Mouse (Mus musculus) forebrain, embryonic 15.5 days (tissue): ENCODE data around the gene Rnaseh2b. TPM values are rescaled to one million over a fixed set of nuclear protein-coding genes. Genes with fewer than 3 reads are reported as not detected.

Experiments used
- ATAC-seq: fragments of 200-750 bp; cut with Nextera tagmentation; replicated peaks from 2 replicates; pipeline ENCODE4 v1.8.0; 2017; ENCODE audit warnings: mild to moderate bottlenecking, moderate TSS enrichment, moderate library complexity
- H3K27ac ChIP-seq: fragments of 300-500 bp; sonication (generic); replicated peaks from 2 replicates; pipeline ENCODE4 v1.5.1; 2015; ENCODE audit warnings: mild to moderate bottlenecking, inconsistent platforms
- H3K27me3 ChIP-seq: fragments of 300-500 bp; sonication (generic); 2 replicates; pipeline ENCODE4 v1.6.1; 2015; ENCODE audit warnings: inconsistent platforms
- H3K36me3 ChIP-seq: fragments of 300-500 bp; sonication (generic); 2 replicates; pipeline ENCODE4 v1.6.1; 2015; ENCODE audit warnings: mild to moderate bottlenecking, inconsistent platforms
- H3K4me1 ChIP-seq: fragments of 300-500 bp; sonication (generic); 2 replicates; pipeline ENCODE4 v1.6.1; 2015; ENCODE audit warnings: inconsistent platforms
- H3K4me2 ChIP-seq: fragments of 300-500 bp; sonication (generic); replicated peaks from 2 replicates; pipeline ENCODE4 v1.6.1; 2015; ENCODE audit warnings: mild to moderate bottlenecking, inconsistent platforms
- H3K4me3 ChIP-seq: fragments of 300-500 bp; sonication (generic); 2 replicates; pipeline ENCODE4 v1.5.1; 2015; ENCODE audit warnings: mild to moderate bottlenecking, inconsistent platforms
- H3K9ac ChIP-seq: fragments of 300-500 bp; sonication (generic); replicated peaks from 2 replicates; pipeline ENCODE4 v1.6.1; 2015; ENCODE audit warnings: mild to moderate bottlenecking, inconsistent platforms
- H3K9me3 ChIP-seq: fragments of 300-500 bp; sonication (generic); 2 replicates; pipeline ENCODE4 v1.6.1; 2016; ENCODE audit warnings: inconsistent platforms
- WGBS: fragments of 180-500 bp; shearing (Covaris S2); methylation state at CpG from one replicate; pipeline ENCODE4 v1.1.7; 2015; ENCODE audit warnings: mixed read lengths; 5-methylcytosine and 5-hydroxymethylcytosine counted together
- polyA plus RNA-seq: library from polyadenylated mRNA; unstranded; fragments of >200 nt; fragmentation: Nextera tagmentation; extraction: Ambion mirVana; gene quantifications from 2 replicates; pipeline ENCODE4 v1.2.1, GENCODE M21; 2015

Rnaseh2b gene
- 64.4 and 68.4 TPM in 2 replicates for polyA plus RNA-seq

DNA sequence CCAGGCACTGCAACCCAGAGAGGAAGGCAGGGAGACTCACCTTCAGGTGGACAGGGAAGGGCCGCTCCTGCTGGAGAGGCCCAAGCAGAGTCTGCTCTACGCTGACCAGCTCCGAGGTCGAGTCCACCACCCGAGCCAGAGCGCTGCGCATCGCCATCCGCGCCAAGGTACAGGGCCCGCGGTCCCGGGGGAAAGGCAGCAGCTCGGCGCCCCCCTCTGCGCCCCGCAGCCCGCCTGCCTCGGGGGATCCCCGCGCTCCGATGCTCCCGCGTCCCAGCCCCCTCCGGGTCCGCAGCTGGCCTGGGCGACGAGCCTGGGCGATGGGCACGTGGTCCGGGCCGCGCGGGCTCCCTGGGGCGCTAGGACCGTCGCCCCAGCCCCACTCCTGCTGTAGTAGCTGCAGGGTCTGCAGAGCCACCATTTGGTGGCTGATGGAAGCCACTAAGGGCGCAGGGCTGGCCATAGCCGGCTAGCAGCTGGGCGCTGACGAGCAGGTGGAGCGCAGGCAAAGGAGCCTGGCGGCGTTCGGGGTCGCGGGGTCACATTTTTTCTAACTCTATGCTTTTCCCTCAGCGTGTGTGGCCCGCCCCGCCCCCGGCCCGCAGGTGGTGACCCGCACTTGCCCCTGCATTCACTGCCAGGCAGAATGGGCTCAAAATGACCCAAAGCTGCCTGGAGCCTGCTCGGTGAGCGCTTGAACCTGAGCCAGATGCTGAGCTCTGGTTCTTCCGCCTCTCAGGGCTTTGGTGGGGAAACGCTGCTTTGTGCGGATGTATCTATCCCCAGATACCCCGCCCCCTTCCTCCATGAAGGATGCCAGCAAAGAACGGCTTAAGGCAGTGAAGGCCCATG, at the start of gene Rnaseh2b, which contains the start of gene Dleu7:
Rnaseh2b (plus strand) TSS at position 102 of the 852 bp plus-strand sequence.
Dleu7 (minus strand) TSS at position 560 of the 852 bp plus-strand sequence.
- Histone ChIP-seq H3K4me3 (peak within 1 kb of the TSS; percentile 66), H3K4me1 (peaks cover 16% of the 10 kb centered on the region), H3K27ac (peak within 1 kb of the TSS; percentile 74), H3K4me2 (peak within 1 kb of the TSS; percentile 96), H3K9ac (peak within 1 kb of the TSS; percentile 67), H3K9me3 (no peaks in the 10 kb centered on the region), H3K27me3 (no peaks in the 10 kb centered on the region), H3K36me3 (no peaks in the 10 kb centered on the region)
- WGBS, result under 1% methylated on average over 58 of the region's 60 CpGs
- peak; percentile 82 for ATAC-seq

DNA sequence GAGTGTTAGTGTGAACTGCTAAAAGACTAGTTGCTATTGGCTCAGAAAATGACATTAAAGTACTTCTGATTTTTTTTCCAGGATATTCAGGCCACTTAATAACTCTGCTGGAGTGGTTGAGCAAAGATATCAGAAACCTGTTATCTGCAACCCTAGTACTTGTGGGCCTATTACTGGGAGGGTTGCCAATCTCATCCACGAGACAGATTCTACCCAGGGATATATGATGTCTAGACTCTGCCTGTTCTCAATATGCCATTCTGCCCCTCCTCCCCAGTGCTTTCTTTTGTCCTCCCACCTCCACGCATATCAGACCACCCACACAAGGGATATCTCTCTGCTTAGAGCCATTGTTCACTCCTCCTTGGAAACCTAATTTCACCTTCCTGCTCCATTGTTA, 48.9 kb upstream of the Rnaseh2b start:
- ATAC-seq, result no peak
- Histone ChIP-seq H3K27me3 (no peaks in the 10 kb centered on the region), H3K4me2 (no peak overlapping the region), H3K27ac (no peak overlapping the region), H3K36me3 (no peaks in the 10 kb centered on the region), H3K9ac (no peak overlapping the region), H3K4me3 (no peak overlapping the region), H3K9me3 (no peaks in the 10 kb centered on the region), H3K4me1 (no peaks in the 10 kb centered on the region)
- 65% methylated on average over 2 of the region's 2 CpGs for WGBS

DNA sequence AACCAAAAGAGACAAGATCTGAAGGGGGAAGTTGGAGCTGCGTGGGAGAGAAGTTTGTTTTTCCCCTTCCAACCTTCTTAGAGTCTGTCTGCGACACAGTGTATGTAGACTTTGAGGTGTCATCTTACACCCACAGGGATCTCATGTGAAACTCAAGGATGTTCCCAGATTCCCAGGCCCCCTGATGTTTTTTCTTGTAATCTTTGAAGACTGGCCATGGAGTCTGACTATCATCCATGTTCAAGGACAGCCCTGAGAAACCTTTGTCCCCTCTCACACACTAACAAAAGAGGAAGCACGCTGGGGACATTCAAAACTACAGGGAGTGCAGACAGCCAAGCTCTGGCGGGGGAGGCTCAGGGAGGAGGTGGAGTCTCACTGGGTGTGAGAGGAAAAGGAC, 46.8 kb upstream of the Rnaseh2b start:
- ATAC-seq, result no peak
- 37% methylated on average over 4 of the region's 4 CpGs for WGBS
- H3K27ac ChIP-seq, result no peak overlapping the region

DNA sequence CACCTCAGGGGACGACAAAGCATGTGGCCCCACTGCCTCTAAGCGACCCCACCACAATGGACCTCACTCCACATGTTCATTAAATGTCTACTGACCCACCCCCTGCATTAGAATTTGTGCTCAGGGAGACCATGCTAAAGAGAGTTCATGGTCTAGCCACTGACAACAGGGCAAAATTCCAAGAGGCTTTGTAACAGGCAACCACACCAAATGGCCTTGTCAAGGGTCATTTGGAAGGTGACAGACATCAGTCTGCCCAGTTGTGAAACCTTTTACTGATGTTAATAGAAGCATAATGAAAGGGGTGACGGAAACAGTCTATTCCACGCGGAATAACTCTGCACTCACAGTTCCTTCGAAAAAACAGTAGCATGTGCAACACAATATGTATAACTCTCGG, 44.0 kb upstream of the Rnaseh2b start:
- Histone ChIP-seq H3K27ac (no peak overlapping the region), H3K9me3 (no peaks in the 10 kb centered on the region), H3K9ac (no peak overlapping the region), H3K4me1 (no peaks in the 10 kb centered on the region), H3K27me3 (no peaks in the 10 kb centered on the region), H3K36me3 (no peaks in the 10 kb centered on the region), H3K4me3 (no peak overlapping the region), H3K4me2 (no peak overlapping the region)
- 66% methylated on average over 7 of the region's 7 CpGs for WGBS
- ATAC-seq, result no peak

More for the DNA sequence above, 46.8 kb upstream of the Rnaseh2b start:
- H3K36me3 ChIP-seq, result no peaks in the 10 kb centered on the region
- H3K27me3 ChIP-seq, result no peaks in the 10 kb centered on the region
- H3K4me3 ChIP-seq, result no peak overlapping the region
- no peak overlapping the region for H3K9ac ChIP-seq
- H3K4me2 ChIP-seq, result no peak overlapping the region
- no peaks in the 10 kb centered on the region for H3K9me3 ChIP-seq
- H3K4me1 ChIP-seq, result no peaks in the 10 kb centered on the region

DNA sequence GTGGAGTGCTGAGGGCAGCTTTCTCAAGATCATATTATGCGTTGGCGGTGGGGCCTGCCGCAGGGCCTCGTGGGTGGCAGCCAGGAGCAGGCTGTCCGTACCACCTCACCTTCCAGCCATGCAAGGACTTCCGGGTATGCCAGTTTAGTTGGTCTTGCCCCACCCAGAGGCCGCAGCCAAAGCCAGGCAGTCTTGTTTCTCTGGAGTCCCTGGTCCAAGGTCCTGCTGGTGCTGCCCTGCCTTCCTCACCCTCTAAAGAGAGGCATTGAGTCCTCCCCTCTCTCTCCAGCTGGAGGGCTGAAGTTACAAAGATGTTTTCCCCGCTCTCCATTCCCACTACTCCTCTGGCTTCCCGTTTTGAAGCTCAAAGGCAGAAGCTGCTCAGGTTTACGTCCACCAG, 43.6 kb upstream of the Rnaseh2b start:
- Histone ChIP-seq H3K36me3 (no peaks in the 10 kb centered on the region), H3K4me1 (no peaks in the 10 kb centered on the region), H3K4me2 (no peak overlapping the region), H3K27ac (no peak overlapping the region), H3K9me3 (no peaks in the 10 kb centered on the region), H3K9ac (no peak overlapping the region), H3K4me3 (no peak overlapping the region), H3K27me3 (no peaks in the 10 kb centered on the region)
- no peak for ATAC-seq
- 84% methylated on average over 10 of the region's 10 CpGs for WGBS

DNA sequence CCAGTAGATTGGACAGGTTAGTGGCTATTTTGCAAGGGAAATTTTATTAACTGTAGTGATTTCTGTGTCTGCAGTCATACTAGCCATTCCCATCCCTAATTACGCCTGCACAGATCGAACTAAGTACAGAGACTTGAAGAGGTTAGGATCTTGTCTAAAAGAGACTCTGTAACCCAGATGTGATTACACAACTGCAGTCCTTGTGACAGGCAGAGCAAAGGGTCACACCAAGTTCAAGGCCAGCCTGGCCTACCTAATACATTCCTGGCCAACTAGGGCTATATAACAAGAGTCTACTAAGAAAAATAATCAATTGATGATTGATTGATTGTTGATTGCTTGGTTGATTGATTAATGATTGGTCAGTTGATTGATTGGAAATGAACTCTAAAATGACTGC, 43.1 kb upstream of the Rnaseh2b start:
- Histone ChIP-seq H3K9ac (no peak overlapping the region), H3K4me2 (no peak overlapping the region), H3K36me3 (no peaks in the 10 kb centered on the region), H3K27ac (no peak overlapping the region), H3K4me3 (no peak overlapping the region), H3K9me3 (no peaks in the 10 kb centered on the region), H3K4me1 (no peaks in the 10 kb centered on the region), H3K27me3 (no peaks in the 10 kb centered on the region)
- 95% methylated on average over 2 of the region's 2 CpGs for WGBS
- no peak for ATAC-seq

DNA sequence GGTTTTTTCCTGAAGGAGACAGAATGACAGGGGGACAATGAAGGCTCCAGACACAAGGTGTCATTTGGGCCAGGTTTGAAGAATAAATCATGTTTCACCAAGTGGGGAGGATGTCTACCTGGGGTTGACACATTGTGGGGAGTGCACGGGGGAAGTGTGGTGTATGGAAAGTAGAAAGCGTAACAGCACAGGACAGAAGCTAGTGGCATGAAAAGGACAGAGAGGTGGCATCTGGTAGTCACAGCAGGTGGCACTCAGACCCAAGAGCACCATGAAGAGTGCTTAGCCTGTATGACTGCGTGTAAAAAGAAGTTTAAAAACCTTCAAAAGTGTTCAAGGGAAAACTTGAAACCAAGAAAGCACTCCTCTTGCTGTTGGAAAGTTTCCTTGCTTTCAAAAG, 42.3 kb upstream of the Rnaseh2b start:
- ATAC-seq, result no peak
- H3K4me1 ChIP-seq, result no peaks in the 10 kb centered on the region
- no peak overlapping the region for H3K4me2 ChIP-seq
- WGBS, result 60% methylated on average over 3 of the region's 3 CpGs
- no peaks in the 10 kb centered on the region for H3K27me3 ChIP-seq
- no peak overlapping the region for H3K9ac ChIP-seq
- H3K4me3 ChIP-seq, result no peak overlapping the region
- H3K27ac ChIP-seq, result no peak overlapping the region
- H3K36me3 ChIP-seq, result no peaks in the 10 kb centered on the region
- no peaks in the 10 kb centered on the region for H3K9me3 ChIP-seq

DNA sequence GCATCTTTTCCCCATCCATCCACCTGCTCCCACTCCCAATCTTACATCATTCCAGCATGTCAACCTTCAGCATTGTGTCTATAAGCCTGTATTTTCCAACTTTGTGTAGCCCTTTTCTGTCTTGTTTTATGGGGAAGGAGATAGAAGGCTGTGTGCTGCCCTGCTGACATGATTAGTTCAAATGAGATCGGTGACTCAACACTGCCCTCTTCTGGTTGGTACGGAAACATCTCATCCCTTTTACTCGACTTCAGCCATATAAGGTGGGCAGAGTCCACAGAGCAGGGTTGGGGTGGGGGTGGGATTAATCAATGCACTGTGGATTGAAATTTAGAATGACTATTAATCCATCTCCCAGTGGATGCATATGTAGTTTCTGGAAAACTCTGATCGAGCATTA, 40.4 kb upstream of the Rnaseh2b start:
- ATAC-seq, result peak; percentile 85
- no peak overlapping the region for H3K9ac ChIP-seq
- H3K4me3 ChIP-seq, result no peak overlapping the region
- H3K4me2 ChIP-seq, result no peak overlapping the region
- no peak overlapping the region for H3K27ac ChIP-seq
- H3K9me3 ChIP-seq, result no peaks in the 10 kb centered on the region
- no peaks in the 10 kb centered on the region for H3K27me3 ChIP-seq
- H3K4me1 ChIP-seq, result no peaks in the 10 kb centered on the region
- H3K36me3 ChIP-seq, result no peaks in the 10 kb centered on the region
- WGBS, result 9% methylated on average over 4 of the region's 4 CpGs

DNA sequence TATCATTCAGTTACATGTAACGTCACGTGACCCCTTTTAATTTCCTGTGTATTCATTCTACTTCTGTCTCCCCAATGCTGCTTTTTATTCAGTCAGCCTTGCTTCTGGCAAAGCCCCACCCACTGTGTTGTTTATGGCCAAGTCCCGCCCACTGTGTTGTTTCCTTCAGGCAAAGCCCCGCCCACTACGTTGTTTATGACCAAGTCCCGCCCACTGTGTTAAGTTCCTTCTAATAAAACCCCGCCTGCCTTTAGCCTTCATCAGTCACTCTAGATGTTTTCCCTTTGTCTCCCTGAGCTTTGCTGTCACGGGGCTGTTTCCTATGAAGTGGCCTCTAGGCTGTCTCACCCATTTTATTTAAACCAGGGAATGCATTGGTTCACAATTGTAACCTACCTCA, 38.0 kb upstream of the Rnaseh2b start:
- Histone ChIP-seq H3K27me3 (no peaks in the 10 kb centered on the region), H3K9ac (no peak overlapping the region), H3K4me2 (no peak overlapping the region), H3K36me3 (no peaks in the 10 kb centered on the region), H3K4me3 (no peak overlapping the region), H3K4me1 (no peaks in the 10 kb centered on the region), H3K9me3 (no peaks in the 10 kb centered on the region), H3K27ac (no peak overlapping the region)
- 58% methylated on average over 8 of the region's 8 CpGs for WGBS
- ATAC-seq, result no peak

DNA sequence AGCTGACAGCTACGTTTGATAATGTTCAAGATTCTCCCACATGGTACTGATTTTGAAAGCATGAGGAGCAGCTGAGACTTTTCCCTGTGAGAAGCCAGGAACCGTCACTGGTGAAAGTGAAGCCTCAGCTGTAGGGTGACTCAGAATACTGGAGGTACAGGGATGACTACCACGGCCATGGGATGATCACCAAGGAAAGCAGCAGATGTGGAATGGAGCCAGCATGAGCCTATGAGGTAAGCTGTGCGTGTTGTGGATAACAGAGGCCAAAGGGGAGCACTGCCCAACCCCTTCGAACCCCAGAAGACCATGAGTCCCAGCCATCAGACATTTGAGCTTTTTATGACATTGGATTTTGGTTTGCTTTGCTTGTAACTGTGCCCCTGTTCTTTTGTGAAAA, 36.3 kb upstream of the Rnaseh2b start:
- ATAC-seq, result no peak
- H3K4me2 ChIP-seq, result no peak overlapping the region
- H3K9ac ChIP-seq, result no peak overlapping the region
- H3K27ac ChIP-seq, result no peak overlapping the region
- H3K4me1 ChIP-seq, result no peaks in the 10 kb centered on the region
- no peaks in the 10 kb centered on the region for H3K27me3 ChIP-seq
- H3K4me3 ChIP-seq, result no peak overlapping the region
- H3K9me3 ChIP-seq, result no peaks in the 10 kb centered on the region
- 90% methylated on average over 5 of the region's 5 CpGs for WGBS
- H3K36me3 ChIP-seq, result no peaks in the 10 kb centered on the region

DNA sequence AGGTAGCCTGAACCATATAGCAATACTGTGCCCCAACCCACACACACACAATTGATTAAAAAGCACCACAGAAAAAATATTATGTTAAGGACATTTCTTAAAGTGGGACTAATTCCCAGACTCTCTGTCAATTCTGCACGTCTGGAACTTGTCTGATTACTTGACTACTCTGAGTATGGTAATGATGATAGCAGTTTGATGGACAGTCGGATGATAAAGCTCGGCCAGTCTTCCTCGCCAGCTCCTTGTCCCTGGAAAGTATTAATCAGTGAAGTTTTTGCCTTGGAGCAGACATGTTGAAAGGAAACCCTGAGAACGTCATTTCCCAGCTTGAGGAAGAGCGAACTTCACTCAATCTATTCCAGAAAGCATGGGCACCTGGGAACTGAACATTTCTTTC, 34.3 kb upstream of the Rnaseh2b start:
- no peak overlapping the region for H3K4me2 ChIP-seq
- H3K4me3 ChIP-seq, result no peak overlapping the region
- no peaks in the 10 kb centered on the region for H3K9me3 ChIP-seq
- no peak overlapping the region for H3K9ac ChIP-seq
- no peaks in the 10 kb centered on the region for H3K4me1 ChIP-seq
- no peaks in the 10 kb centered on the region for H3K36me3 ChIP-seq
- 61% methylated on average over 6 of the region's 6 CpGs for WGBS
- H3K27me3 ChIP-seq, result no peaks in the 10 kb centered on the region
- no peak for ATAC-seq
- H3K27ac ChIP-seq, result no peak overlapping the region

DNA sequence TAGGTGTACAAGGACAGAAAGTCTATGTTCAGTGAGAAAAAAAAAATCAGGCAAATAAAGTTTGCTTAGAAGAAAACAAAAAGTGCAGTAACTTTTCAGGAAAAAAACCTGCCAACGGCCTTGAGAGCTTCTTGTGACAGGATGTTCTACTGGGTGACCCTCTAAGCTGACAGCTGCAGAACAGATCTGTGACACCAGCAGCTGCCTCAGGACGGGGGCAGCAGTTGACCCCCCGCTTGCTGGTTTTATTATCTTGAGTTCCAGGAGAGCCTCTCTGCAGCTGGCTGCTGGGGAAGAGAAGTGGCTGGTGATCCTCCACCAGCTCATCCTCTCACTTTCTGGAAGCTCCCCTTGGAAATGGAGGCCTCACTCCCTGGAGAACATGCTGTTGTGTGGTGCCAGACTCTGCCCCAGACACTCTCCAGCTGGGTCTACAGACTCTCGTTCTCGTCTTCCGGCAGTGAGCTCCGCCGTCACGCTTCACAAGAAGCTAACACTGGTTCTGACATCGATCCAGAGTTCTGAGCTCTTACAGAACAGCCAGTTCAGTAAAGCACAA, 33.3 kb upstream of the Rnaseh2b start:
- no peaks in the 10 kb centered on the region for H3K27me3 ChIP-seq
- WGBS, result 76% methylated on average over 10 of the region's 10 CpGs

More for the DNA sequence above, 33.3 kb upstream of the Rnaseh2b start:
- H3K36me3 ChIP-seq, result no peaks in the 10 kb centered on the region
- no peaks in the 10 kb centered on the region for H3K9me3 ChIP-seq
- H3K4me2 ChIP-seq, result no peak overlapping the region
- no peak overlapping the region for H3K27ac ChIP-seq
- no peak overlapping the region for H3K9ac ChIP-seq
- no peak overlapping the region for H3K4me3 ChIP-seq
- no peaks in the 10 kb centered on the region for H3K4me1 ChIP-seq
- no peak for ATAC-seq
